Mouse (Mus musculus): ENCODE results near the gene Nol11. TPM values are rescaled to one million over a fixed set of nuclear protein-coding genes. Genes with fewer than 3 reads are reported as not detected.

The Nol11 gene
- total RNA-seq (2012; rRNA removed) = 77.0 and 90.4 TPM in 2 replicates

DNA sequence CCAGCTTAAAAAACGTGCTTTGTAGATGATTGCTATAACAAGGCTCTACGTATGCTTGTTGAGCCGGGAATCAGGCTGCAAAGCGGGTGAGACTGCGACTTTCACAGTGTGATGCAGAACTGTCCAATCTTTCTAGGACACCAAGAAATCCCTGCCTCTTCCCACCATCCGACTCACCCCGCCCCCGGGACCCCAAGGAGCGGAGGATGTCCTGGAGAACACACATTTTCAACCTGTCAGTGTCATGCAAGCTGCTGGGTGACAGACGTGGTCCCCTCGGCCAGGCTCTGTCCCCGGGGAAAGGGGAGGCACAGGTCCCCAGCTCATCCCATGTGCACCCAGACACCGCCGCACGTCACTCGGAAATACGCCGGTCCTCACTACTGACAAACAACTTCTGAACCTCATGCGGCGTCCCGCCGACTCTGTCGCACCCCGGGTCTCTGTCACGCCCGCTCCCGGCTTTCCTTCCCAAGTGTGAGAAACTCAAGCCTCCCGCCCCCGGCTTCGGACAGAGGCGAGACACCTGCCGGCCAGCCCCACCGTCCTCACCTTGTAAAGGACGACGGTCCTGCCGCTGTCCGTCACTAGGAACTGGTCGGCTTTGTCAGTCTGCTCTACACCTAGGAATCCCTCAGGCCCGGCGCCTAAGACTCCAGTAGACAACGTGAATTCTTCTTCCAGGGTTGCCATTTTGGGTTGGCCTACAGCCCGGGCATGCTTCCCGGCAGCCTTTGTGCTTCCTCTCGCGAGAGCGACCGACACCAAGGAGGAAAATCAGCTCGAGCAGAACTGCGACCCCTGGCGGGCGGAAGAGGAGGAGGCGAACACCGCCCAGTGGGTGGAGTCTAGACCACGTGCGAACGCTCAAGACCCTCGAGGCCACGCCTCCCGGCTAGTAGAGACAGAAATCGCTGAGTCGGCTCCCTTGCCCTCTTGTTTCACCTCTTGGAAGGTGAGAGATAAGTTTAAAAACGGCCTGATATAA is at the start of gene Nol11:
Gene Nol11 (minus strand): TSS at position 817 of the 988 bp plus-strand sequence.
- TF ChIP-seq ZC3H11A (IDR thresholded peaks at IDR 0.05; ENCODE audit: borderline replicate concordance, low read depth, low read length) = no peak
- peak; percentile 97 for TF ChIP-seq CHD2 (IDR thresholded peaks at IDR 0.05; ENCODE audit: low read depth, low read length)
- peak; percentile 100 for TF ChIP-seq MAFK (IDR thresholded peaks at IDR 0.05; ENCODE audit: insufficient read depth, low read depth, low read length)
- peak; percentile 71 for TF ChIP-seq HCFC1 (IDR thresholded peaks at IDR 0.05; ENCODE audit: borderline replicate concordance, insufficient read depth, low read length)
- TF ChIP-seq ZNF384 (IDR thresholded peaks at IDR 0.05; ENCODE audit: low read depth, low read length) = peak; percentile 45; the same call in 1 of the 2 replicates
- Histone ChIP-seq H3K4me1 (ENCODE audit: control insufficient read depth in 2 of 2, insufficient read depth in 2 of 2, low read length in 2 of 2, poor library complexity in 1 of 2) (no peaks in the 10 kb centered on the region; a peak in 1 of 4 replicates), H3K4me3 (ENCODE audit: insufficient read depth in 1 of 2, low read depth in 1 of 2, low read length in 2 of 2, poor library complexity in 1 of 2, severe bottlenecking in 1 of 2) (peak within 1 kb of the TSS; percentile 91 to 97), H3K27ac (ENCODE audit: insufficient read depth, low read depth, low read length, poor library complexity, severe bottlenecking) (peak within 1 kb of the TSS; percentile 83), H3K36me3 (ENCODE audit: control insufficient read depth, insufficient read depth, low read length, poor library complexity, severe bottlenecking) (peaks cover 9% of the 10 kb centered on the region), H3K9me3 (ENCODE audit: control insufficient read depth, insufficient read depth, low read depth, low read length) (no peaks in the 10 kb centered on the region), H3K9ac (ENCODE audit: insufficient read depth, low read depth, low read length, poor library complexity, severe bottlenecking) (peak within 1 kb of the TSS; percentile 96)
- in situ Hi-C loops (cut with MboI; ENCODE audit: low sequenced_read_pairs in 2 of 2, unreplicated experiment in 2 of 2) = no loop called here
- DNase-seq (ENCODE audit: low read depth, low spot score) = peak; percentile 98

DNA sequence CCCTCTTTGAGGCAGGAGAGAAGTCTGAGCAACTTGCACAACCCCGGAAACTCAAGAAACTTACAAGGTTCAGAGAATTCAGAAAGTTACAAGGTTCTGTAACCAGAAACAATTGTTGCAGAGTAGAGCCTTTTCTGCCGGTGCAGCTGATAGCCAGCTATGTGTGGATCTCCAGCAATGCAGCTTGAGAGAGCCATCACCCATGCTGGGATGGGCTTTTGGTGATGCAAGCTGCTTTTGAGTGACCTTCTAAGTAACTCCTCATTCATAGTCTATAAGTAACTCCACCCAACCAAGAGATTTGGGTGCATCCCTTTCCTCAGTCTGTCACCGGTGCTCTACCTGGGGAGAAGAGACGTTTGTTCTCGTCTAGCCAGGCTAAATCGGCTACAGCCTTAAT is 49.3 kb upstream of the Nol11 start:
- in situ Hi-C loops (cut with MboI; ENCODE audit: low sequenced_read_pairs in 2 of 2, unreplicated experiment in 2 of 2) = no loop called here
- Histone ChIP-seq H3K36me3 (ENCODE audit: control insufficient read depth, insufficient read depth, low read length, poor library complexity, severe bottlenecking) (peaks cover 6% of the 10 kb centered on the region; the same call in 1 of the 2 replicates), H3K4me1 (ENCODE audit: control insufficient read depth in 2 of 2, insufficient read depth in 2 of 2, low read length in 2 of 2, poor library complexity in 1 of 2) (peaks cover 6 to 8% of the 10 kb centered on the region in 2 experiments; a peak in 2 of 4 replicates), H3K9me3 (ENCODE audit: control insufficient read depth, insufficient read depth, low read depth, low read length) (no peaks in the 10 kb centered on the region), H3K4me3 (ENCODE audit: insufficient read depth in 1 of 2, low read depth in 1 of 2, low read length in 2 of 2, poor library complexity in 1 of 2, severe bottlenecking in 1 of 2) (no peak overlapping the region), H3K27ac (ENCODE audit: insufficient read depth, low read depth, low read length, poor library complexity, severe bottlenecking) (no peak overlapping the region), H3K9ac (ENCODE audit: insufficient read depth, low read depth, low read length, poor library complexity, severe bottlenecking) (no peak overlapping the region)
- no peak for DNase-seq (ENCODE audit: low read depth, low spot score)
- TF ChIP-seq ZC3H11A (IDR thresholded peaks at IDR 0.05; ENCODE audit: borderline replicate concordance, low read depth, low read length) (no peak), HCFC1 (IDR thresholded peaks at IDR 0.05; ENCODE audit: borderline replicate concordance, insufficient read depth, low read length) (no peak), CHD2 (IDR thresholded peaks at IDR 0.05; ENCODE audit: low read depth, low read length) (no peak), ZNF384 (IDR thresholded peaks at IDR 0.05; ENCODE audit: low read depth, low read length) (no peak), MAFK (IDR thresholded peaks at IDR 0.05; ENCODE audit: insufficient read depth, low read depth, low read length) (no peak)

DNA sequence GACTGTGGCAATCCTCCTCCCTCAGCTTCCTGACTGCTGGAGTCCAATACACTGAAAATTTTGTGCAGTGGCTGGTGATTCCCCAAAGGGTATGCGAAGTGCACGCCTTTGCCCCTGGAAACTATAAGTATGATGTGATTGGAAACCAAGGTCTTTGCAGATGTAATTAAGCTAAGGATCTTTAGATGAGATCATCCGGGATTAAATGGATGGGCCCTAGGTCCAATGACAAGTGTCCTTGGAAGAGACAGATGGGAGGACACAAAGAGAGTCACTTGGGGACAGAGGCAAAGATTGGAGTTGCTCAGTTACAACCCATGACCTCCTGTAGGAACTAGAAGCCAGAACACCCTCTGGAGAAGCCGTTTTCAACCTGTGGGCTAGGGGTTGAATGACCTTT is 48.4 kb upstream of the Nol11 start:
- H3K9ac ChIP-seq (ENCODE audit: insufficient read depth, low read depth, low read length, poor library complexity, severe bottlenecking) = no peak overlapping the region
- no peak for TF ChIP-seq MAFK (IDR thresholded peaks at IDR 0.05; ENCODE audit: insufficient read depth, low read depth, low read length)
- TF ChIP-seq HCFC1 (IDR thresholded peaks at IDR 0.05; ENCODE audit: borderline replicate concordance, insufficient read depth, low read length) = no peak
- no peak for TF ChIP-seq ZNF384 (IDR thresholded peaks at IDR 0.05; ENCODE audit: low read depth, low read length)
- no peak for TF ChIP-seq ZC3H11A (IDR thresholded peaks at IDR 0.05; ENCODE audit: borderline replicate concordance, low read depth, low read length)
- no peak for TF ChIP-seq CHD2 (IDR thresholded peaks at IDR 0.05; ENCODE audit: low read depth, low read length)
- in situ Hi-C loops (cut with MboI; ENCODE audit: low sequenced_read_pairs in 2 of 2, unreplicated experiment in 2 of 2) = no loop called here
- H3K36me3 ChIP-seq (ENCODE audit: control insufficient read depth, insufficient read depth, low read length, poor library complexity, severe bottlenecking) = peaks cover 6% of the 10 kb centered on the region; the same call in 1 of the 2 replicates
- no peak for DNase-seq (ENCODE audit: low read depth, low spot score)
- H3K4me1 ChIP-seq (ENCODE audit: control insufficient read depth in 2 of 2, insufficient read depth in 2 of 2, low read length in 2 of 2, poor library complexity in 1 of 2) = peaks cover 2% of the 10 kb centered on the region in 2 experiments; a peak in 1 of 4 replicates
- no peak overlapping the region for H3K4me3 ChIP-seq (ENCODE audit: insufficient read depth in 1 of 2, low read depth in 1 of 2, low read length in 2 of 2, poor library complexity in 1 of 2, severe bottlenecking in 1 of 2)
- H3K27ac ChIP-seq (ENCODE audit: insufficient read depth, low read depth, low read length, poor library complexity, severe bottlenecking) = no peak overlapping the region
- H3K9me3 ChIP-seq (ENCODE audit: control insufficient read depth, insufficient read depth, low read depth, low read length) = no peaks in the 10 kb centered on the region

DNA sequence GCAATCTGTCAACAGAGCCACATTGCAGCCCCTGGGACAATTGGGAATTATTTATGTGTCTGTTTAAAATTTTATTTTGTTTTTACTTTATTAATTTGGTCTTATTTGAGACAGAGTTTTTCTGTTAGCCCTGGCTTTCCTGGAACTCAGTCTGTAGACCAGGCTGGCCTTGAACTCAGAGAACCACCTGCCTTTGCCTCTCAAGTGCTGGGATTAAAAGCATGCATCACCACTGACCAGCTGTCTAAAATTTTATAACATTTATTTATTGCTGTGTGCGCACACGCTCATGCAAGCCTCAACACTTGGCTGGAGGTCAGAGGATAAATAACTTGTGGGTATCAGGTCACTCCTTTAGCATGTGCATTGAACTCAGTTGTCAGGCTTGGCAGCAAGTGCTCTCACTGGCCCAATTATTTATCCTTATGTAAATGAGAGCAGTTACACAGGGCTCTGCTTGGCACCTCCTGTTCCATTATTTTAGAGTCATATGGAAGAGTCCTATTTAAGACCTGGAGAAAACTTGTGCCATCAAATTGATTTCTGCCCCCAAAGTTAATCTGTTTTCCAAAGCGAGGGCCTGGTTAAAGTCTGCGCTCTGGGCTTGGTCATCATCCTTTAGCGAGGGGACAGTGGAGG is 44.2 kb upstream of the Nol11 start:
- no peak overlapping the region for H3K27ac ChIP-seq (ENCODE audit: insufficient read depth, low read depth, low read length, poor library complexity, severe bottlenecking)
- TF ChIP-seq ZC3H11A (IDR thresholded peaks at IDR 0.05; ENCODE audit: borderline replicate concordance, low read depth, low read length) = no peak
- TF ChIP-seq ZNF384 (IDR thresholded peaks at IDR 0.05; ENCODE audit: low read depth, low read length) = no peak
- no peak for TF ChIP-seq CHD2 (IDR thresholded peaks at IDR 0.05; ENCODE audit: low read depth, low read length)
- no peak for TF ChIP-seq MAFK (IDR thresholded peaks at IDR 0.05; ENCODE audit: insufficient read depth, low read depth, low read length)
- no peak for TF ChIP-seq HCFC1 (IDR thresholded peaks at IDR 0.05; ENCODE audit: borderline replicate concordance, insufficient read depth, low read length)
- H3K9me3 ChIP-seq (ENCODE audit: control insufficient read depth, insufficient read depth, low read depth, low read length) = no peaks in the 10 kb centered on the region
- H3K36me3 ChIP-seq (ENCODE audit: control insufficient read depth, insufficient read depth, low read length, poor library complexity, severe bottlenecking) = peaks cover 12% of the 10 kb centered on the region
- H3K4me3 ChIP-seq (ENCODE audit: insufficient read depth in 1 of 2, low read depth in 1 of 2, low read length in 2 of 2, poor library complexity in 1 of 2, severe bottlenecking in 1 of 2) = no peak overlapping the region
- in situ Hi-C loops (cut with MboI; ENCODE audit: low sequenced_read_pairs in 2 of 2, unreplicated experiment in 2 of 2) = no loop called here
- H3K9ac ChIP-seq (ENCODE audit: insufficient read depth, low read depth, low read length, poor library complexity, severe bottlenecking) = no peak overlapping the region
- no peak for DNase-seq (ENCODE audit: low read depth, low spot score)
- no peaks in the 10 kb centered on the region for H3K4me1 ChIP-seq (ENCODE audit: control insufficient read depth in 2 of 2, insufficient read depth in 2 of 2, low read length in 2 of 2, poor library complexity in 1 of 2)

Data from ES-E14 (cell line).